Mouse (Mus musculus) intestine, embryonic 16.5 days (tissue): ENCODE results near the gene Cacng8. TPM values are rescaled to one million over a fixed set of nuclear protein-coding genes. Genes with fewer than 3 reads are reported as not detected.

Experiments
- ATAC-seq: fragments of 200-750 bp; cut with Nextera tagmentation; 2 replicates; pipeline ENCODE4 v1.8.0; 2017; ENCODE audit warnings: moderate TSS enrichment, moderate library complexity
- H3K27ac ChIP-seq: fragments of 300-500 bp; sonication (generic); 2 replicates; pipeline ENCODE4 v1.5.1; 2014; ENCODE audit warnings: mild to moderate bottlenecking, low read length
- H3K27me3 ChIP-seq: fragments of 300-500 bp; sonication (generic); replicated peaks from 2 replicates; pipeline ENCODE4 v1.6.1; 2014; ENCODE audit warnings: low read length, control low read depth, mixed read lengths; ENCODE audit not compliant: control insufficient read depth, insufficient read depth
- H3K36me3 ChIP-seq: fragments of 300-500 bp; sonication (generic); 2 replicates; pipeline ENCODE4 v1.6.1; 2014; ENCODE audit warnings: low read length, control low read depth; ENCODE audit not compliant: control insufficient read depth, insufficient read depth
- H3K4me1 ChIP-seq: fragments of 300-500 bp; sonication (generic); 2 replicates; pipeline ENCODE4 v1.6.1; 2014; ENCODE audit warnings: low read length, control low read depth, mixed read lengths; ENCODE audit not compliant: control insufficient read depth, insufficient read depth
- H3K4me2 ChIP-seq: fragments of 300-500 bp; sonication (generic); 2 replicates; pipeline ENCODE4 v1.6.1; 2014; ENCODE audit warnings: low read depth, low read length, control low read depth
- H3K4me3 ChIP-seq: fragments of 300-500 bp; sonication (generic); 2 replicates; pipeline ENCODE4 v1.5.1; 2014; ENCODE audit warnings: mild to moderate bottlenecking, low read length
- H3K9ac ChIP-seq: fragments of 300-500 bp; sonication (generic); 2 replicates; pipeline ENCODE4 v1.6.1; 2014; ENCODE audit warnings: low read depth, low read length
- H3K9me3 ChIP-seq: fragments of 300-500 bp; sonication (generic); 2 replicates; pipeline ENCODE4 v1.6.1; 2016; ENCODE audit warnings: low read length, control low read depth; ENCODE audit not compliant: control insufficient read depth
- WGBS: fragments of 180-500 bp; shearing (Covaris S2); extraction: QIAGEN DNeasy Blood & Tissue Kit; methylation state at CpG from one replicate; pipeline ENCODE4 v1.1.7; 2014; 5-methylcytosine and 5-hydroxymethylcytosine counted together
- polyA plus RNA-seq: library from polyadenylated mRNA; unstranded; fragments of >200 nt; fragmentation: Nextera tagmentation; extraction: Ambion mirVana; gene quantifications from 2 replicates; pipeline ENCODE4 v1.2.1, GENCODE M21; 2015

Gene Cacng8
- polyA plus RNA-seq, result 0.93 and 1.2 TPM in 2 replicates

- no peaks in the 10 kb centered on the region for H3K9me3 ChIP-seq
- peak within 1 kb of the TSS; percentile 50 for H3K4me2 ChIP-seq
- 0% methylated on average over 7 of the region's 7 CpGs for WGBS
- ATAC-seq, result no peak; the same call in 1 of the 2 replicates
- H3K4me1 ChIP-seq, result no peaks in the 10 kb centered on the region
- H3K27ac ChIP-seq, result no peak within 1 kb of the TSS
- no peaks in the 10 kb centered on the region for H3K36me3 ChIP-seq
- H3K4me3 ChIP-seq, result peak within 1 kb of the TSS; percentile 31
- H3K27me3 ChIP-seq, result no peaks in the 10 kb centered on the region
- H3K9ac ChIP-seq, result 0 out of 2 replicates have a peak within 1 kb of the TSS, but pooled peaks have one; percentile 40
These were observed at the start of gene Cacng8 for GRCm38 (mm10) chr7:3390413-3391080. Gene Cacng8 (plus strand): TSS chr7:3390683.

DNA sequence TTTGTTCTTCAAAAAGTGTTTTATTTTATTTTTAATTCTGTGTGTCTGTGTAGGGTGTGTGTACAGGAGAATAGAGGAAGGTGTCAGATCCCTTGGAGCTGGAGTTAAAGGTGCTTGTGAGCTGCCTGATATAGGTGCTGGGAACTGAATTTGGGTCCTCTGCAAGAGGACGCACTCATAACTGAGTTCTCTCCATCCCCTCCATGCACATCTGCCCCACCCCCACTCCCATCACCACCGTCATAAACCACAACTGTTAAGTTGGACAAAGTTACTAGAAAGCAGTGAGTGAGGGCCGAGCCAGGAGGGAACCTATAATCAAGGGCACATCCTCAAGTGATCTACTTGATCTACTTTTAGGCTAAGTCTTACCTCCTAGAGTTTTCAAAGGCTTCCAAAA lies 46.6 kb upstream of the Cacng8 start:
- WGBS, result 86% methylated on average over 3 of the region's 3 CpGs
- Histone ChIP-seq H3K27ac (no peak overlapping the region), H3K9me3 (no peaks in the 10 kb centered on the region), H3K4me1 (no peaks in the 10 kb centered on the region), H3K4me2 (no peak overlapping the region), H3K9ac (no peak overlapping the region), H3K4me3 (no peak overlapping the region), H3K36me3 (peaks cover 2% of the 10 kb centered on the region; the same call in 1 of the 2 replicates), H3K27me3 (no peaks in the 10 kb centered on the region)
- ATAC-seq, result no peak

GRCm38 (mm10) chr7:3345301-3345700 lies 45.2 kb upstream of the Cacng8 start:
- ATAC-seq, result no peak
- H3K4me2 ChIP-seq, result no peak overlapping the region
- no peak overlapping the region for H3K9ac ChIP-seq
- no peaks in the 10 kb centered on the region for H3K27me3 ChIP-seq
- H3K4me3 ChIP-seq, result no peak overlapping the region
- no peak overlapping the region for H3K27ac ChIP-seq
- H3K9me3 ChIP-seq, result no peaks in the 10 kb centered on the region
- 88% methylated on average over 3 of the region's 3 CpGs for WGBS
- peaks cover 2% of the 10 kb centered on the region; the same call in 1 of the 2 replicates for H3K36me3 ChIP-seq
- H3K4me1 ChIP-seq, result no peaks in the 10 kb centered on the region

GRCm38 (mm10) chr7:3347366-3348287 lies 42.9 kb upstream of the Cacng8 start:
- Histone ChIP-seq H3K9ac (no peak overlapping the region), H3K36me3 (no peaks in the 10 kb centered on the region)

DNA sequence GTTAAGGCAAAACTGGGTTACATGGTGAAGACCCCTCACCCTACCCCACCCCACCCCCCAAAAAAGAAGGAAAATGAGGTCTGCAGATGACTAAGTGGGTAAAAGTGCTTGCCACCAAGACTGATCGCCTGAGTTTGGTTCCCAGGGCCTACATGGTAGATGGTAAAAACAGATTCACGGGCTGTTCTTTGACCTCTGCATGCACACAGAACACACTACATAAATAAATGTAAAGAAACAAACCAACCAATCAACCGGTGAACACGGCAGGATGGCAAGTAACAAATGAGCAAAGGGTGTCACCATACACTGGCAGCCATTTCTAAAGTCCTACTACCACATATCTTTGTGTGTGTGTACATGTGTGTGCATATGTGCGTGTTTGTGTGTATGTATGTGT lies 42.2 kb upstream of the Cacng8 start:
- Histone ChIP-seq H3K27me3 (no peaks in the 10 kb centered on the region), H3K4me1 (no peaks in the 10 kb centered on the region), H3K27ac (no peak overlapping the region), H3K36me3 (no peaks in the 10 kb centered on the region), H3K9me3 (no peaks in the 10 kb centered on the region), H3K4me3 (no peak overlapping the region), H3K4me2 (no peak overlapping the region), H3K9ac (no peak overlapping the region)
- ATAC-seq, result no peak
- WGBS, result 75% methylated on average over 5 of the region's 5 CpGs

More at GRCm38 (mm10) chr7:3347366-3348287, 42.9 kb upstream of the Cacng8 start:
- Histone ChIP-seq H3K4me2 (no peak overlapping the region), H3K27ac (no peak overlapping the region), H3K4me1 (no peaks in the 10 kb centered on the region), H3K9me3 (no peaks in the 10 kb centered on the region), H3K27me3 (no peaks in the 10 kb centered on the region), H3K4me3 (no peak overlapping the region)
- 59% methylated on average over 20 of the region's 20 CpGs for WGBS
- ATAC-seq, result no peak

GRCm38 (mm10) chr7:3349775-3350174 lies 40.7 kb upstream of the Cacng8 start:
- H3K4me1 ChIP-seq, result no peaks in the 10 kb centered on the region
- H3K9me3 ChIP-seq, result no peaks in the 10 kb centered on the region
- no peak overlapping the region for H3K4me2 ChIP-seq
- no peak overlapping the region for H3K4me3 ChIP-seq
- H3K27ac ChIP-seq, result no peak overlapping the region
- no peak overlapping the region for H3K9ac ChIP-seq
- H3K27me3 ChIP-seq, result no peaks in the 10 kb centered on the region
- no peak for ATAC-seq
- 89% methylated on average over 9 of the region's 9 CpGs for WGBS
- H3K36me3 ChIP-seq, result no peaks in the 10 kb centered on the region

DNA sequence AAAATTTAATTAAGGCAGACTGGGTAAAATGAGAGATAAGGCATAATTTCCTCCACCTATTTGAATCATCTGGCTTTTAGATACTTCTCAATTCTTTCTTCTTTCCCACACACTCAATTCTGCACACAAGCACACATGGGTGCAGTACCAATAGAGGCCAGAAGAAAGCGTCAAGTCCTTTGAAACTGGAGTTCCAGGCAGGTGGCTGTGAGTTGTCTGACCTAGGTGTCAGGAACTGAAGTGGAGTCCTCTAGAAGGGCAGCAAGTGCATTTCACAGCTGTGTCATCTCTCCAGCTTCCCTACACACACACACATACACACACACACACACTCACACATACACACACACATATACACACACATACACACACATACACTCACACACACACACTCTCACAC lies 38.9 kb upstream of the Cacng8 start:
- WGBS, result 94% methylated on average over 1 of the region's 1 CpGs
- no peaks in the 10 kb centered on the region for H3K36me3 ChIP-seq
- H3K27me3 ChIP-seq, result no peaks in the 10 kb centered on the region
- no peak overlapping the region for H3K9ac ChIP-seq
- H3K9me3 ChIP-seq, result no peaks in the 10 kb centered on the region
- ATAC-seq, result no peak
- no peak overlapping the region for H3K4me2 ChIP-seq
- H3K4me3 ChIP-seq, result no peak overlapping the region
- H3K27ac ChIP-seq, result no peak overlapping the region
- H3K4me1 ChIP-seq, result no peaks in the 10 kb centered on the region

DNA sequence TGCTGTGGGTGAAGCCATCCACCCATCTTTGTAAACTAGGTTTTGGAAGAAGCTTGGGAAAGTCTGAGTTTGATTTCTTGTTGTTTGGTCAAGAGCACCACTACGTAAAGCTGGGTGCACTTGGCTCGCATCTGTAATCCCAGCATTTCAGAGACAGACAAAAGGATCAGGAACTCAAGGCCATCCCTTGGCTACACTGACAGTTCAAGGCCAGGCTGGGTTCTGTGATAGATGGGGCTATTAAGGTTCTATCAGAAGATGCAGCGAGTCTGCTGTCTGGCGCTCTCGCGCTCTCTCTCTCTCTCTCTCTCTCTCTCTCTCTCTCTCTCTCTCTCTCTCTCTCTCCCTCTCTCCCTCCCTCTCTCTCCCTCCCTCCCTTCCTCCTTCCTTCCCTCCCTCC lies 35.6 kb upstream of the Cacng8 start:
- H3K9me3 ChIP-seq, result no peaks in the 10 kb centered on the region
- H3K4me3 ChIP-seq, result no peak overlapping the region
- H3K4me2 ChIP-seq, result no peak overlapping the region
- H3K4me1 ChIP-seq, result no peaks in the 10 kb centered on the region
- H3K9ac ChIP-seq, result no peak overlapping the region
- no peak overlapping the region for H3K27ac ChIP-seq
- H3K27me3 ChIP-seq, result no peaks in the 10 kb centered on the region
- H3K36me3 ChIP-seq, result no peaks in the 10 kb centered on the region
- ATAC-seq, result no peak
- 80% methylated on average over 6 of the region's 6 CpGs for WGBS

DNA sequence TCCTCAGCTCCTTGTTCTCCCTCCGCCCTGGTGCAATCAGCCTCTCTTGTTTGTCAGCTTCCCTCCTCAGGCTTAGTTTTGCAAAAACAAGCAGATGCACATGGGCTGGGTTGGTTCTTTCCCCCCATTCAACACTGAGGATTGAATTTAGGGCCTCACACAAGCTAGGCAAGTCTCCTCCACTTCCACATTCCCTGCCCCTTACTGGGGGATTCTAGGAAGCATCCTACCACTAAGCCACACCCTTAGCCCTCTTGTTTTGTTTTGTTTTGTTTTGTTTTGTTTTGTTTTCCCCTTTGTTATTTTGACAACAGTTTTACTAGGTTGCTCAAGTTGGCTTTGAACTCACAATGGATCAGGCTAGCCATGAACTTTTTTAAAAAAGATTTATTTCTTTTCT lies 29.8 kb upstream of the Cacng8 start:
- Histone ChIP-seq H3K9me3 (no peaks in the 10 kb centered on the region), H3K27ac (no peak overlapping the region), H3K4me1 (no peaks in the 10 kb centered on the region), H3K27me3 (no peaks in the 10 kb centered on the region), H3K9ac (no peak overlapping the region), H3K4me2 (no peak overlapping the region), H3K36me3 (no peaks in the 10 kb centered on the region), H3K4me3 (no peak overlapping the region)
- WGBS, result 92% methylated on average over 1 of the region's 1 CpGs
- no peak for ATAC-seq
